Mouse (Mus musculus) embryo, embryonic 11 days (tissue): ENCODE measurements around the gene Sft2d2.

Experiments
- DNase-seq: peaks from one replicate; pipeline ENCODE4 v3.0.0-alpha.2; 2015

Gene Sft2d2

GRCm38 (mm10) chr1:165193880-165194661, at the start of gene Sft2d2:
Gene Sft2d2, minus strand, starts transcription at chr1:165194438.
- DNase-seq, result peak; percentile 91

- DNase-seq, result peak; percentile 98
Observed at GRCm38 (mm10) chr1:165236321-165237298, 42.4 kb upstream of the Sft2d2 start, which contains the start of gene Tiprl. Gene Tiprl, minus strand, starts transcription at chr1:165236996.

GRCm38 (mm10) chr1:165235846-165236245, 41.6 kb upstream of the Sft2d2 start:
- no peak for DNase-seq

- no peak for DNase-seq
Observed at GRCm38 (mm10) chr1:165233806-165234205, 39.6 kb upstream of the Sft2d2 start.

GRCm38 (mm10) chr1:165230691-165231090, 36.5 kb upstream of the Sft2d2 start:
- DNase-seq, result no peak

- no peak for DNase-seq
Observed at GRCm38 (mm10) chr1:165229577-165229976, 35.3 kb upstream of the Sft2d2 start.

GRCm38 (mm10) chr1:165217023-165217589, 22.9 kb upstream of the Sft2d2 start:
- DNase-seq, result no peak

- DNase-seq, result no peak
Observed at GRCm38 (mm10) chr1:165215831-165216230, 21.6 kb upstream of the Sft2d2 start.

- DNase-seq, result no peak
Observed at GRCm38 (mm10) chr1:165205591-165205990, 11.4 kb upstream of the Sft2d2 start.

- no peak for DNase-seq
Observed at GRCm38 (mm10) chr1:165203488-165204035, 9.3 kb upstream of the Sft2d2 start.

- no peak for DNase-seq
Observed at GRCm38 (mm10) chr1:165201445-165202012, 7.3 kb upstream of the Sft2d2 start.

GRCm38 (mm10) chr1:165200748-165201147, 6.5 kb upstream of the Sft2d2 start:
- no peak for DNase-seq

GRCm38 (mm10) chr1:165199639-165200038, 5.4 kb upstream of the Sft2d2 start:
- DNase-seq, result no peak

GRCm38 (mm10) chr1:165198951-165199350, 4.7 kb upstream of the Sft2d2 start:
- no peak for DNase-seq

- no peak for DNase-seq
Observed at GRCm38 (mm10) chr1:165197875-165198274, 3.6 kb upstream of the Sft2d2 start.

- no peak for DNase-seq
Observed at GRCm38 (mm10) chr1:165195396-165195960, 1.2 kb upstream of the Sft2d2 start.

- DNase-seq, result no peak
Observed at GRCm38 (mm10) chr1:165194662-165195013, 400 bp upstream of the Sft2d2 start.

- DNase-seq, result no peak
Observed at GRCm38 (mm10) chr1:165193426-165193825, 812 bp downstream of the Sft2d2 start.

GRCm38 (mm10) chr1:165192714-165193264, 1.4 kb downstream of the Sft2d2 start:
- no peak for DNase-seq

GRCm38 (mm10) chr1:165192102-165192501, 2.1 kb downstream of the Sft2d2 start:
- no peak for DNase-seq

GRCm38 (mm10) chr1:165191611-165192010, 2.6 kb downstream of the Sft2d2 start:
- no peak for DNase-seq
